Mouse (Mus musculus) neural tube, embryonic 10.5 days (tissue): Measurements from ENCODE around the gene Gipc3.
A peak's percentile ranks its signal among the peaks of the same experiment; 100 is the strongest.

Experiments
- DNase-seq: peaks from one replicate; pipeline ENCODE4 v3.0.0-alpha.2; 2017; ENCODE audit warnings: low spot score; ENCODE audit errors: extremely low spot score

The Gipc3 gene

GRCm38 (mm10) chr10:81342686-81343505 is at the start of gene Gipc3:
Gene Gipc3 (minus strand): TSS chr10:81343266.
- DNase-seq, result no peak

GRCm38 (mm10) chr10:81392781-81393185 is 49.7 kb upstream of the Gipc3 start, which contains the start of gene Smim24:
Gene Smim24 (plus strand): TSS chr10:81393051.
- no peak for DNase-seq

- no peak for DNase-seq
Measured at GRCm38 (mm10) chr10:81392270-81392669, 49.2 kb upstream of the Gipc3 start.

GRCm38 (mm10) chr10:81390678-81390965 is 47.6 kb upstream of the Gipc3 start:
- no peak for DNase-seq

- DNase-seq, result peak; percentile 73
Measured at GRCm38 (mm10) chr10:81389801-81390677, 47.0 kb upstream of the Gipc3 start.

GRCm38 (mm10) chr10:81389373-81389772 is 46.3 kb upstream of the Gipc3 start:
- DNase-seq, result no peak

- no peak for DNase-seq
Measured at GRCm38 (mm10) chr10:81388505-81389055, 45.5 kb upstream of the Gipc3 start, which contains the start of gene Gm48552. Gene Gm48552 (plus strand): TSS chr10:81389005.

- DNase-seq, result no peak
Measured at GRCm38 (mm10) chr10:81387716-81388115, 44.6 kb upstream of the Gipc3 start.

- no peak for DNase-seq
Measured at GRCm38 (mm10) chr10:81385603-81386306, 42.7 kb upstream of the Gipc3 start.

- DNase-seq, result no peak
Measured at GRCm38 (mm10) chr10:81384605-81384982, 41.5 kb upstream of the Gipc3 start.

GRCm38 (mm10) chr10:81383802-81384604 is 40.9 kb upstream of the Gipc3 start, which contains the start of the genes Dohh and Gm48551:
Gene Dohh (plus strand): TSS chr10:81384428.
Gene Gm48551 (plus strand): TSS chr10:81384466.
- peak; percentile 99 for DNase-seq

GRCm38 (mm10) chr10:81382039-81382438 is 39.0 kb upstream of the Gipc3 start:
- DNase-seq, result no peak

GRCm38 (mm10) chr10:81379809-81380378 is 36.8 kb upstream of the Gipc3 start:
- no peak for DNase-seq

- no peak for DNase-seq
Measured at GRCm38 (mm10) chr10:81379183-81379553, 36.1 kb upstream of the Gipc3 start.

GRCm38 (mm10) chr10:81378553-81379182 is 35.6 kb upstream of the Gipc3 start:
- peak; percentile 100 for DNase-seq

GRCm38 (mm10) chr10:81377793-81378552 is 34.9 kb upstream of the Gipc3 start, which contains the start of gene Fzr1:
Gene Fzr1 (minus strand): TSS chr10:81378516.
- DNase-seq, result no peak

- no peak for DNase-seq
Measured at GRCm38 (mm10) chr10:81377362-81377664, 34.2 kb upstream of the Gipc3 start.

GRCm38 (mm10) chr10:81376561-81377361 is 33.7 kb upstream of the Gipc3 start:
- DNase-seq, result no peak
